Mouse (Mus musculus) megakaryocyte, adult 5-6 weeks (primary cell): ENCODE data around the gene Pmf1. TPM values are rescaled to one million over a fixed set of nuclear protein-coding genes. Genes with fewer than 3 reads are reported as not detected.
A peak's percentile ranks its signal among the peaks of the same experiment; 100 is the strongest.
"Not testable (repeated sequence)": the region's sequence is repeated elsewhere in the genome, so short reads cannot be mapped to it uniquely, and the experiment has no call there.

ENCODE experiments used
- ATAC-seq: 2 replicates; pipeline ENCODE4 v1.8.0; 2016; ENCODE audit warnings: mild to moderate bottlenecking, inconsistent platforms; ENCODE audit not compliant: poor library complexity, severe bottlenecking
- total RNA-seq, 2 experiments: library from RNA; stranded (forward) in 1 of 2; stranded (reverse) in 1 of 2; fragments of 153-499, 151-499 nt in 1 of 2; fragments of 221-1000, 200-1000 nt in 1 of 2; gene quantifications; 2 replicates each; pipeline versions ENCODE4 v1.2.3 to v1.2.4; 2015 to 2017

Pmf1 gene
- total RNA-seq, 2 experiments from 2014 or later, result 78.5 to 131 TPM

DNA sequence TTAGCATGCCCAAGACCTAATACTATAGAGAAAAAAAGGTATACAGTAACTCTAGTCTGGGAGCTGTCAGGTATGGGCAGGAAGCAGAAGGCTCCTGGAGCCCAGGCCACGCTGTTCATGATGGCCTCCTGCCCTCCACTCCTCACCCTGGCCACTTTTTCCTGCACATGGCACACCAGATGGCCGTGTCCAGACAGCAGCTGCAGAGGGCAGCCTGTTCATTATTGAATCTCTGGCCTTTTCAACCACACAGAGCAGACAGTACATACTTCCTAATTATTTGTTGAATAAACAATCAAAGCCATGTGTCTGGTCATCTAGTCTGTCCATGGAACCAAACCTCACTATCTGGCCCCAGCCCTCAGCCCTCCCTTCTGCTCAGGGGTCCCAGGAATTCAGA, 11.5 kb downstream of the Pmf1 start:
- ATAC-seq, result no peak

DNA sequence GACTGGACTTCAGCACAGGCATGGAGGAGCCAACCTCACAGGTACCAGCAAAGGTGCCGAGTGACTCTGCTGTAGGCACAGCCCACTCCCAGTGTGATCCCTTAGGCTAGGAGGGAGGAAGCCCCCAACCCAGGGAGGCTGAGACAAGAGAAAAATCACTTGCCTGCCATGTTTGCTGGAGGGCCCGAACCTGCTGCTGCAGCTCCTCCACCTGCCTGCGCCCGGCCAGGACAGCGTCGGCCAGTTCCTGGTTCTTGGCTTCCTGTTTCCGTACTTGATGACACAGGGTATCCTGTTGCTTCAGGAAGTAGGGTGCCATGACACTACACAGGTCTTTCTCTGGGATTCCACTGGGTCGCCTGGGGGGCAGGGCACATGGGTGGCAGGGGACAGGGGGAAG, 14.4 kb downstream of the Pmf1 start:
- ATAC-seq, result peak; percentile 78

DNA sequence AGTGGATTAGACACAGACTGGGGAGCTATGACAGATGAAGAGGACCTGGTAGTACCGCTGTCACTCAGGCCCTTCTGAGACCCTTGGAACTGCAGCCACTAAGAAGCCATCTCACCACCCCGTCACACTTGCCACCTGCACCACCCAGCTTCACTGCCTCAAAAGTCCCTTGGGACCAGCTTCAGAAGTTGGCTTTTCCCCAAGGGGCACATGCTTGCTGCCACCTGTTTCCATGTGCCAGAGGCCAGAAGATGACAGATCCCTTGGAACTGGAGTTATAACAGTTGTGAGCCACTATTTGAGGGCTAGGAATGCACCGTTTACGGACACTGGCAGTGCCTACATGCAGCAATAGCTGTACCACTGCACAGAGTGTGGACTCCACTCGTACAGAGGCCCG, 14.8 kb downstream of the Pmf1 start:
- no peak for ATAC-seq

DNA sequence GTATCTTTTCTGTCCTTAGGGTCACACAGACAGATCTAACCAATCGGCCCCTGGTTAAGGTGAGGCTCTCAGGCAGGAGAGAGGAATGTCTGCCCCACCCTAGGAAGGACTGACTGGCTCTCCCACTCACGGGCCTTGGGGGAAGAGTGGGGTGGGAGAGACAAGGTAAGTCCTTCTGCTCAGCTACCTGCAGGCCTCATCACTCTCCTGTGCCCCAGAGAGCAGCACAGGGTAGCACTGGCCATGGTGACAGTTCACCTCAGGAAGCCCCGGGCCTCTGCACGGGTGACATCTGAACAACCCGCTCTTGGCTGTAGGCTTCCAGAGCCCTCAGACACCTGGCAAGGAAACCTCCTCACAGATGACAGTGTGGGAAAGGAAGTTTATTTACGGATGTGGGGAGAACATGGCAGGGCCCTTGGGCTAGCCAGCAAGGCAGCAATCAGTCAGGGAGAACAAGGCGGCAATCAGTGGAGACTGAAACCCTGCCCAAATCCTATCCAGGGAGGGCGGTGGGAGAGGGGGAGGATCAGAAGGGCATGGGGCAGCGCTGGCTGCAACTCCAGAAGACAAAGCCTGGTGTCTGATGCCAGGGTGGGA, 16.3 kb downstream of the Pmf1 start:
- ATAC-seq, result no peak

DNA sequence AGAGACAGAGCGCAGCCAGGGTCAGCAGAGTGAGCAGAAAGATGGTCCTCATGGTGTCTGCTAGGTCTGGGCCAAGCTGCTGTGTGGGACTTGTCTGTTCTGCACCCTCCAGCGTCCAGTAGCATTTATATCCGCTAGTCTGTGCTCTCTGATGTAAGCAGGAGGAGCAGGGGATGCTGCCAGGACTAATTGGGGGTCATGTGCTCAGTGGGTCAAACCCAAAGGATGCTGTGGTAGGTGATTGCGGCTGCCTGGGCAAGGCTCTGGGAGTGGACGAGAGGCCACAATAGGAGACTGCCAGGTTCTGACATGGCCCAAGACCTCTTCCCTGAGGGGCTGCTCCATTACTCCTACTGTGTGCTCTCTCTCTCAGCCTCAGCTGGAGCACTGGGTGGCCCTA, 25.8 kb downstream of the Pmf1 start, which contains the start of gene Bglap:
Bglap (minus strand) TSS at position 101 of the 400 bp plus-strand sequence.
- ATAC-seq, result no peak

DNA sequence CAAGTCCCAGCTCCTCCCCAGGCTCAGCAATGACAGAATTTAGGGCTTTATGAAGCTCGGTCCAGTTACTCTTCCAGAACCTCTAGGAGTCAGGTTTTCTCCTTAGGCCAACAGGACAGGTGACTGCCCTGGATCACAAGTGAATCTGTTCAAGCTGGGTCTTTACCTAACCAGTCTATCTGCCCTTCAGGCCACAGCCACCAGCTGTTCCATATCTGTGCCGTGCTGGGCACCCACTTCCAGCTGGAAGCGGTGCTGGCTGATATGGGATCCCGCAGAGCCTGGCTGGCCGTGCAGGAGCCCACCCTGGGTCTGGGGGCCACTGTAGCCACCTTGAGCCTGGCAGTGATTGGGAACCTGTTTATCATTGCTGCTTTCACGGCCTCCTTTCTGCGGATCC, 27.7 kb downstream of the Pmf1 start:
- ATAC-seq, result not testable (repeated sequence)

DNA sequence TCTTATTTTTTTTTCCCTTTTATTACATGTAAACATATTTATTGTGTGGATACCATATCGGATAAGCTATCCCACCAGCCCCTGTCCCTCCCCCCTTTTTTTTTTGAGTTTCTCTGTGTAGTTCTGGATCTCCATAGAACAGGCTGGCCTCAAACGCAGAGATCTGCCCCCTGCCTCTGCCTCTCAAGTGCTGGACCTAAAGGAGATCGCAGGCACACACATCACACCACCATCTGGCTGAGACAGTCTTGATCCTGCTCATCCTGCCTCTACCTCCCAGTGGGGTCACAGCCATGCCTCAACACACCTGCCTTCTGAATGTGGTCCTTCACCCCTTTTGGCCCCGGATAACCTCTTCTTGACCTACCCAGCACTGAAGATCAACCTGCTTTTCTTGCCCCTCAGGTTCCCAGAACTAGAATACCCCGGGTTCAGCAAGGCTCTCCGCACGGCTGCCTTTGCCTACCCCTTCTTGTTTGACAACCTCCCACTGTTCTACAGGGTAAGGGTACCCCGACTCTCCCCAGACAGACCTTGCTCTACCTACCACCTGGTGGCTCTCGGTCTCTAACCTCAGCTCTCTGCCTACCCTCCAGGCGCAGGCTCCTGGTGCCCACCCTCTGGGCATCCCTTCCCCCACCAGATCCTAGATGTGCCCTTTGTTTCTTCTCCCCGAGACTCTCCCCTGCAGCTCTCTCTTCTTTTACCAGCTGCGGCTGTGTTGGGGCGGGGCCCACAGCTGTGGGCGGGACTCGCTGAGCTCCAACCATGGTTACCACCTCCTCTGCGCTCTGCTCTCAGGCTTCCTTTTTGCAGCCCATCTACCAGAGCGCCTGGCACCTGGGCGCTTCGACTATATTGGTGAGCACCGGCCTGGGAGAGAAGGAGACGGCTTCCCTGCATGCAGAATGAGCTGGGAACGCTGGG, 28.5 kb downstream of the Pmf1 start:
- ATAC-seq, result peak; percentile 86

DNA sequence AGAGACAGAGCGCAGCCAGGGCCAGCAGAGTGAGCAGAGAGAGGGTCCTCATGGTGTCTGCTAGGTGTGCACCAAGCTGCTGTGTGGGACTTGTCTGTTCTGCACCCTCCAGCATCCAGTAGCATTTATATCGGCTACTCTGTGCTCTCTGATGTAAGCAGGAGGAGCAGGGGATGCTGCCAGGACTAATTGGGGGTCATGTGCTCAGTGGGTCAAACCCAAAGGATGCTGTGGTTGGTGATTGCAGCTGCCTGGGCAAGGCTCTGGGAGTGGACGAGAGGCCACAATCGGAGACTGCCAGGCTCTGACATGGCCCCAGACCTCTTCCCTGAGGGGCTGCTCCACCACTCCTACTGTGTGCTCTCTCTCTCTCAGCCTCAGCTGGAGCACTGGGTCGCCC, 31.5 kb downstream of the Pmf1 start, which contains the start of gene Bglap2:
Bglap2 (minus strand) TSS at position 101 of the 400 bp plus-strand sequence.
- ATAC-seq, result not testable (repeated sequence)

DNA sequence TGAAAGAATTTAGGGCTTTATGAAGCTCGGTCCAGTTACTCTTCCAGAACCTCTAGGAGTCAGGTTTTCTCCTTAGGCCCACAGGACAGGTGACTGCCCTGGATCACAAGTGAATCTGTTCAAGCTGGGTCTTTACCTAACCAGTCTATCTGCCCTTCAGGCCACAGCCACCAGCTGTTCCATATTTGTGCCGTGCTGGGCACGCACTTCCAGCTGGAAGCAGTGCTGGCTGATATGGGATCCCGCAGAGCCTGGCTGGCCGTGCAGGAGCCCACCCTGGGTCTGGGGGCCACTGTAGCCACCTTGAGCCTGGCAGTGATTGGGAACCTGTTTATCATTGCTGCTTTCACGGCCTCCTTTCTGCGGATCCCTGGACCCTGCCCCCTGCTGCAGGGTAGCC, 33.5 kb downstream of the Pmf1 start:
- ATAC-seq, result not testable (repeated sequence)

DNA sequence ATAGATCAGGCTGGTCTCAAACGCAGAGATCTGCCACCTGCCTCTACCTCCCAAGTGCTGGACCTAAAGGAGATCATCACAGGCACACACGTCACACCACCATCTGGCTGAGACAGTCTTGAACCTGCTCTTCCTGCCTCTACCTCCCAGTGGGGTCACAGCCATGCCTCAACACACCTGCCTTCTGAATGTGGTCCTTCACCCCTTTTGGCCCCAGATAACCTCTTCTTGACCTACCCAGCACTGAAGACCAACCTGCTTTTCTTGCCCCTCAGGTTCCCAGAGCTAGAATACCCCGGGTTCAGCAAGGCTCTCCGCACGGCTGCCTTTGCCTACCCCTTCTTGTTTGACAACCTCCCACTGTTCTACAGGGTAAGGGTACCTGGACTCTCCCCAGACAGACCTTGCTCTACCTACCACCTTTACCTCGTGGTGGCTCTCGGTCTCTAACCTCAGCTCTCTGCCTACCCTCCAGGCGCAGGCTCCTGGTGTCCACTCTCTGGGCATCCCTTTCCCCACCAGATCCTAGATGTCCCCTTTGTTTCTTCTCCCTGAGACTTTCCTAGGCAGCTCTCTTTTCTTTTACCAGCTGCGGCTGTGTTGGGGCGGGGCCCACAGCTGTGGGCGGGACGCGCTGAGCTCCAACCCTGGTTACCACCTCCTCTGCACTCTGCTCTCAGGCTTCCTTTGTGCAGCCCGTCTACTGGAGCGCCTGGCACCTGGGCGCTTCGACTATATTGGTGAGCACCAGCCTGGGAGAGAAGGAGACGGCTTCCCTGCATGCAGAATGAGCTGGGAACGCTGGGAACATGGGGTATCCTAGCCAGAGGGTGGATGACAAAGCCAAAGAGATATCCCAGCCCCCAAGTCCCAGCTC, 34.1 kb downstream of the Pmf1 start:
- peak; percentile 71; the same call in 1 of the 2 replicates for ATAC-seq

DNA sequence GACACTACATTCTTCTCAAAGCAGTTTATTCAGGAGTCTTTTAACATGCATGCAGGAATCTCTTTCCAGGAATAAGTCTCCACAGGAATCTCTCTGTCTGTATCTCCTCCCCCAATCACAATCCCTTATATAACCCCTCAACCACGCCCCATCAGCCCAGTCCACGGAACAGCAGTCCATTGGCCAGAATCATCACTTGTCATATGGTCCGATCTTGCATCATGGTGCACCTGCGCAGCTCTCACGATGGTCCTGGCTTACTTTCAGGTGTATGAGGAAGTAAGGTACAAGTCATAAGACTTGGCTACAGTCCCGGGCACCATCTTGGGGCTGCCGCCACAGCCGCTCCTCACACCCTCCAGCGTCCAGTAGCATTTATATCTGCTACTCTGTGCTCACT, 37.5 kb downstream of the Pmf1 start, which contains the start of gene Bglap3:
Bglap3 (minus strand) TSS at position 101 of the 400 bp plus-strand sequence.
- ATAC-seq, result not testable (repeated sequence)

DNA sequence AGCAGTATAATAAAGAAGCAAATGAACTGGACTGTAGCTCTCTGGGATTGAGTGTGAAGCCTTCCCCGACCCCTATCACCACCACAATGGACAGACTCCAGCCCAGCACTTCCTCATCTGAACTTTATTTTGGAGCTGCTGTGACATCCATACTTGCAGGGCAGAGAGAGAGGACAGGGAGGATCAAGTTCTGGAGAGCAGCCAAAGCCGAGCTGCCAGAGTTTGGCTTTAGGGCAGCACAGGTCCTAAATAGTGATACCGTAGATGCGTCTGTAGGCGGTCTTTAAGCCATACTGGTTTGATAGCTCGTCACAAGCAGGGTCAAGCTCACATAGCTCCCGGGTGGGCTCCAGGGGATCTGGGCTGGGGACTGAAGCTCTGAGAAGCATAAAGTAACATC, 41.6 kb downstream of the Pmf1 start:
- ATAC-seq, result not testable (repeated sequence)

DNA sequence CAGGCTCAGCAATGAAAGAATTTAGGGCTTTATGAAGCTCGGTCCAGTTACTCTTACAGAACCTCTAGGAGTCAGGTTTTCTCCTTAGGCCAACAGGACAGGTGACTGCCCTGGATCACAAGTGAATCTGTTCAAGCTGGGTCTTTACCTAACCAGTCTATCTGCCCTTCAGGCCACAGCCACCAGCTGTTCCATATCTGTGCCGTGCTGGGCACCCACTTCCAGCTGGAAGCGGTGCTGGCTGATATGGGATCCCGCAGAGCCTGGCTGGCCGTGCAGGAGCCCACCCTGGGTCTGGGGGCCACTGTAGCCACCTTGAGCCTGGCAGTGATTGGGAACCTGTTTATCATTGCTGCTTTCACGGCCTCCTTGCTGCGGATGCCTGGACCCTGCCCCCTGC, 42.6 kb downstream of the Pmf1 start:
- ATAC-seq, result not testable (repeated sequence)

DNA sequence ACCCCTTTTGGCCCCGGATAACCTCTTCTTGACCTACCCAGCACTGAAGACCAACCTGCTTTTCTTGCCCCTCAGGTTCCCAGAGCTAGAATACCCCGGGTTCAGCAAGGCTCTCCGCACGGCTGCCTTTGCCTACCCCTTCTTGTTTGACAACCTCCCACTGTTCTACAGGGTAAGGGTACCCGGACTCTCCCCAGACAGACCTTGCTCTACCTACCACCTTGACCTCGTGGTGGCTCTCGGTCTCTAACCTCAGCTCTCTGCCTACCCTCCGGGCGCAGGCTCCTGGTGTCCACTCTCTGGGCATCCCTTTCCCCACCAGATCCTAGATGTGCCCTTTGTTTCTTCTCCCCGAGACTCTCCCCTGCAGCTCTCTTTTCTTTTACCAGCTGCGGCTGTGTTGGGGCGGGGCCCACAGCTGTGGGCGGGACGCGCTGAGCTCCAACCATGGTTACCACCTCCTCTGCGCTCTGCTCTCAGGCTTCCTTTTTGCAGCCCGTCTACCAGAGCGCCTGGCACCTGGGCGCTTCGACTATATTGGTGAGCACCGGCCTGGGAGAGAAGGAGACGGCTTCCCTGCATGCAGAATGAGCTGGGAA, 43.2 kb downstream of the Pmf1 start:
- peak; percentile 80 for ATAC-seq

DNA sequence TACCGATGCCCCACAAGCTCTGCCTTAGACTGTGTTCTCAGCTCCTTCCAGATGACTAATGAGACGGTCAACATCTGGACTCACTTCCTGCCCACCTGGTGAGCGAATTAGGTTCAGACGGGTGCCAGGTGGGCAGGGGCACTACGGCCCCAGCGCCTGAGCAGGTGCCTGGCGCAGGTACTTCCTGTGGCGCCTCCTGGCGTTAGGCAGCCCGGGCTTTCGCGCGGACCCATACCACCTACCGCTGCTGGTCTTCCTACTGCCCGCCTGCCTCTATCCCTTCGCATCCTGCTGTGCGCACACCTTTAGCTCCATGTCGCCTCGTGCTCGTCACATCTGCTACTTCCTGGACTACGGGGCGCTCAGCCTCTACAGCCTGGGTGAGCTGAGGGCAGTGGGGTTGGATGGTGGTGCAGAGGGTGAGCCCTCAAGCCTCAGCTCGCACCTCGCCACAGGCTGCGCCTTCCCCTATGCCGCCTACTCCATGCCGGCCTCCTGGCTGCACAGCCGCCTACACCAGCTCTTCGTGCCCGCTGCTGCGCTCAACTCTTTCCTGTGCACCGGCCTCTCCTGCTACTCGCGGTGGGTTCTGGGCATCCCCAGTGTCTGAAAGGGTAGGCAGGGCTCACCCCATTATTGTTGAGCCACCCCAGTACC, 44.3 kb downstream of the Pmf1 start:
- no peak for ATAC-seq

DNA sequence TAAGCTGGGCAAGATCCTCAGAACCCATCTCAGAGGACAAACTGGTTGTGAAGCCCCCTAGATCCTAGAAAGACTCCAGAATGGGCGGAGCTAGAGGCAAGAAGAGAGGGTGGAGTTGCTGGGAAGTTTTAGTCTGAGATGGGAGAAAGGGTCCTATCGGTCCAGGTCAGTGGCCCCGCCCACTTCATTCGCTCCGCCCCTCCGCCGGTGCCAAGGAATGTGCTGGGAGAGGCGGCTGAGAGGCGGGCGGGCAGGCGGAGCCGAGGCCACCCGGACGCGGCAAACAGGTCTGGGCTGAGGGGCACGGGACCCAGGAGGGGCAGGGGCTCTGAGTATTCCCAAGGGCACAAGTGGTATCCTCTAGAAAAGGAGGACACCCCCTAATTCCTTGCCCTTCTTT, 45.8 kb downstream of the Pmf1 start, which contains the start of gene Paqr6:
Paqr6 (plus strand) TSS at position 248 of the 400 bp plus-strand sequence.
- no peak for ATAC-seq

DNA sequence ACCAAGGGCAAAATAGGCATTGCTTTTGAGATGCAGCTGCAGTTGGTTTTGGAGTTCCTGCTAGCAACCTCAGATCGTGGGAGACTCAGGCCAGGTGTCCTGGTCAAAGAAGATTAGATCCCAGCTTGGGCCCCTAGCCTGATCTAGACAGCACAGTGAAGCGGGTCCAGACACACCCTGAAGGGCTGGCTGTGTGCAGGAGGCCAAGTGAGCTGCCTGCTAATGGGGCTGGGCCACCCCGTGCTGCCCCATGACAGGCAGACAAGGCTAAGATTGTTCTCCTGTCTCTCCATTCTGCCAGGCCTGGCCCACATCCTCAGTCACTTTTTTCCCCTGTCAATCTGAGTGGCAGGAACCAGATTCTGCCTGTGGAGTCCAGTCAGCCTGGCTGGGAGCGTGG, 46.4 kb downstream of the Pmf1 start:
- ATAC-seq, result no peak

DNA sequence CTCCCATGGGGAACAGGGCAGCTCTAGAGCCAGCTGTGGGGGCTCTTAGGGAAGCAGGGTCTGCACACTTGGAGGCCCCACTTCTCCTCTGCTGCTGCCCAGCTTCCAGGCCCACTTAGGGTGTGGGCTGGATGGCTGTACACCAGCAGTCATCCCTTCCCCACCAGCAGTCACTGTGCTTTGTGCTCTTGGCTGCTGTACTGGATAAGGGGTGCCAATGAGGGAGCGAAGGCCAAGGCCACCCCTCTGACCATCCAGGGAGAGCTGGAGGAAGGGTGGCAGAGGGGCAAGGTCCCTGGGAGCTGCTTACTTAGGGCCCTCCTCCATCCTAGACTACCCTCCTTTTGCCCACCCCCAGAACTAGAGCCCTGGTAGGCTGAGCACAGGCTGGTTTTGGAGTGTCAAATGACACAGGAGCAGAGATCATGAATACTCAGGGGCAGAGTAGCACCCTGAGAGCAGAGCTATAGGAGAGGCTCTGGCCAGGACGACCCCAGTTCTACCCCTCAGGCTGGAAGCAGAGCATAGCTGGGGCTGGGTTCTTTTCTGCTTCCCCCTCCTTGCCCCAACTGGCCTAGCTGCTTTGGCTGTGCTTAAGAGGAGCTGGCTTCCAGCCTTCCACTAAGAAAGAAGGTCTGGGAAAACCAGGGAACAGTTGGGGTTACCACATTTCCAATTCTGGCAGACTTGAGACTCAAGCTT, 48.4 kb downstream of the Pmf1 start:
- no peak for ATAC-seq

DNA sequence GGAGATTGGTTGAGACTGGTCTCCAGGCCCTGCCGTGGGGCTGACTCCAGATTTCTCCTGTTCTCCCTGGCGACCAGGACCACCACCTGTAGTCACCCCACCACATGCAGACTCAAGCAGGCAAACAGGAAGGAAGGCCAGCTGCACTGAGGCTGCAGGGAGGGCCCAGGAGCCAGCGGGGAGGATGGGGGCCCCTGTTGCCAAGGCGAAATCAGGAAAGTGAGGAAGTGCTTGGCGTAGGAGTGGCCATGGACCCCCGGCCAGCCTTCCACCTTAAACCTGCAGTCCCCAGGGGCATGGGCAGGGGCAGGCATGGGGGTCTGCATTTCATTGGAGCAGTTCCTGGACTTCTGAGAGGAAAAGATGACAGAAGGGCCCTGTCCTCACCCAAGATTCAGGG, 49.0 kb downstream of the Pmf1 start:
- no peak for ATAC-seq
